Mouse (Mus musculus) left cerebral cortex, postnatal 25 days (tissue): Measurements from ENCODE around the gene Il34. TPM values are rescaled to one million over a fixed set of nuclear protein-coding genes. Genes with fewer than 3 reads are reported as not detected.

Source experiments
- DNase-seq, 2 experiments: peaks; one replicate each; pipeline ENCODE4 v3.0.0; 2022; ENCODE audit warnings: low spot score in 2 of 2, mixed read lengths in 1 of 2
- intact Hi-C: fragments of 180-260 bp; cut with DNase I; formaldehyde crosslinking; loops from one replicate; pipeline ENCODE4 v1.15.1; 2025
- total RNA-seq, 2 experiments: library from RNA; stranded (reverse); gene quantifications; 2 replicates each; pipeline ENCODE4 v1.2.3; 2021

The Il34 gene
- total RNA-seq, 2 experiments from 2014 or later = 110 to 121 TPM

GRCm38 (mm10) chr8:110719898-110720653 is 85.6 kb downstream of the Il34 start:
- no peak for DNase-seq
- intact Hi-C loops = loop anchor here (2.0 kb wide), 1 partner anchor 55 kb away; no protein-coding TSS in a partner anchor

- DNase-seq = no peak
Measured at GRCm38 (mm10) chr8:110718969-110719670, 86.6 kb downstream of the Il34 start.

GRCm38 (mm10) chr8:110718209-110718968 is 87.3 kb downstream of the Il34 start:
- intact Hi-C loops = loop anchor here (2.0 kb wide), 1 partner anchor 54 kb away; no protein-coding TSS in a partner anchor

More at GRCm38 (mm10) chr8:110718969-110719670, 86.6 kb downstream of the Il34 start:
- intact Hi-C loops = loop anchor here (2.0 kb wide), 1 partner anchor 54 kb away; no protein-coding TSS in a partner anchor

GRCm38 (mm10) chr8:110717131-110717530 is 88.6 kb downstream of the Il34 start:
- intact Hi-C loops = no loop called here
- DNase-seq = no peak

More at GRCm38 (mm10) chr8:110718209-110718968, 87.3 kb downstream of the Il34 start:
- no peak for DNase-seq

- intact Hi-C loops = no loop called here
- DNase-seq = peak; percentile 78 to 93
Measured at GRCm38 (mm10) chr8:110716075-110716474, 89.6 kb downstream of the Il34 start.

GRCm38 (mm10) chr8:110714827-110715519 is 90.8 kb downstream of the Il34 start:
- intact Hi-C loops = no loop called here
- DNase-seq = no peak

DNA sequence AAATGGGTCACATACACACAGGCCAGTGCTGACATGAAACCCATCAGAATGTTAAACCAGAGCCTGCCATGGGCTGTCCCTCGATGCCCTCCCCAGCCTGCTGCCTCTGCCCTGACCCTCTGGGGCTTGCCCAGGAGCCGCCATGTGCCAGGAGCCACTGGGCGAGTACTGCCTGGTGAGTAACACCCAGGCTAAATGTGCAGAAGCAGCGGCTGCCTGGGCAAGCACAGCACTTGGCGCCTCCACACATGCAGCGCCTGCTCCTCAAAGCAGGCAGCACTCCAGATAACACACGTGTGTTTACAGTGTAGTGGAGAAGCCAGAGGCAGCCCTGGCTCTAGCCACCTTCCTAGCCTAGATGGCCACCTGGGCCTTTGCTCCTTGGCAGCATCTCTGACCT is 92.7 kb downstream of the Il34 start:
- DNase-seq = peak in 1 of 2 experiments; percentile 69
- intact Hi-C loops = no loop called here

- no peak for DNase-seq
- intact Hi-C loops = no loop called here
Measured at GRCm38 (mm10) chr8:110711271-110711934, 94.3 kb downstream of the Il34 start.

GRCm38 (mm10) chr8:110710593-110710992 is 95.1 kb downstream of the Il34 start:
- no peak for DNase-seq
- intact Hi-C loops = no loop called here

- intact Hi-C loops = no loop called here
- DNase-seq = no peak
Measured at GRCm38 (mm10) chr8:110708429-110708828, 97.3 kb downstream of the Il34 start.

DNA sequence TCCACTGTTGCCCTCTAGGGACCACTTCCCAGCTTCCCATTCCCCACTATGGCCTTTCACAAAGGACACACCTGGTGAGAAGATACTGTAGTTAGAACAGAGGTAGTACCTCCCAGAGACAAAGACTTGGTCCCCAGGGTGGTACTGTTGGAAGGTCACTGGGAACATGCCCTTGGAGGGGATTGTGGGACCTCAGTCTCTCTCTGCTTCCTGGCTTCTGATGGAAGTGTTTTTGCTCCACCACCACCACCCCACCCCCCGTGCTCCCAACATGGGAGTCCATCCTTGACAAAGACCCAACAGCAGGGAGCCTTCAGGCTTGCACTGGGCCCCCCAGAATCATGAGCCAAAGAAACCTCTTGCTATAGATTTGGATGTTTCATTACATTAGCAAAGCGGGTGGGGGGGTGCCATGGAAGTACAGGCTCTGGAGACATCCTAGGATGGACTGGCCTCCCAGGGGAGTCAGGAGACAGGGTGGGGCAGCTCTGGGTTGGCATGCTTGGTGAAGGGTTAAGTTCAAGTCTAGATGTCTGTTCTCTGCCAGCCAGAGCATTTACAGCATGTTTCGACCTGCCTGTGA is 99.3 kb downstream of the Il34 start:
- DNase-seq = no peak
- intact Hi-C loops = no loop called here

GRCm38 (mm10) chr8:110705391-110706287 is 100.1 kb downstream of the Il34 start:
- DNase-seq = peak in 1 of 2 experiments; percentile 70
- intact Hi-C loops = no loop called here

GRCm38 (mm10) chr8:110704103-110704502 is 101.6 kb downstream of the Il34 start:
- no peak for DNase-seq
- intact Hi-C loops = no loop called here

GRCm38 (mm10) chr8:110703460-110704061 is 102.2 kb downstream of the Il34 start:
- DNase-seq = no peak
- intact Hi-C loops = no loop called here

DNA sequence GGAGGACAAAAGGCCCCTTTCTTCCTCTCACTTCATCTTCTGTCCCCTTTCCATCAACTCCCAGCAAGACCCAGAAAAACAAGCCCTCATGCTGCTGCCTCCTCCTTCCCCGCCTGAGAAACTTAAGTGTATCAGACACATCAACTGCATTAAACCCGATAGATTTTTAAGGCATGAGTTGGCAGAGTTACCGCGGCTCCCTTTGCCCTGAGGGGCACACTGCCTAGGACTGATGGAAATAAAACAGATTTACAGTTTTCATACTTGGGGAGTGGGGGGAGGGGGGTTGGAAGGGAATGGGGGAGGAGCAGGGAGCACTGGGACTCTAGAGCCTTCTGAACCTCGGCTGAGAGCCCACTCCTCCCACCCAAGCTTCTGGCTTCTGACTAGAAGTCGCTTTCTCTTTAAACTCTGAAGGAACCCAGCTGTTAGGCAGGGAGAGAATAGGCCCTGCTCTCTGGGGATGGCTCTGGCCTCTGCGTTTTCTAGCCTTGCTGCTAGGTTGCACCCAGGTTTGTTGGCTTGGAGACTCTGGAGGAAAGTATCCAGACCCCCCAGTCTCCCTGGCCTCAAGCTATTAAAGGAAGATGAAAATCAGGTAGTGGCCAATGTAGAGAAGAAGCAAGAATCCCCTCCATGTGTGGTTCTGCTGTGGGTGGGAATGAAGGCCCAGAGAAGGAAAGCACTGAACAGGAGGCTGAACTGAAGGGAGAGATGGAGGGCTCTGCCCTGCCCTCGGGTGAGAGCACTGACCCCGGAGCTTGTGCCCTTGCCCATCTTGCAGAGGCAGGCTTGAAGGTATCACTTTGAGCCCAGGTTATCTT is 102.9 kb downstream of the Il34 start:
- intact Hi-C loops = no loop called here
- no peak for DNase-seq

DNA sequence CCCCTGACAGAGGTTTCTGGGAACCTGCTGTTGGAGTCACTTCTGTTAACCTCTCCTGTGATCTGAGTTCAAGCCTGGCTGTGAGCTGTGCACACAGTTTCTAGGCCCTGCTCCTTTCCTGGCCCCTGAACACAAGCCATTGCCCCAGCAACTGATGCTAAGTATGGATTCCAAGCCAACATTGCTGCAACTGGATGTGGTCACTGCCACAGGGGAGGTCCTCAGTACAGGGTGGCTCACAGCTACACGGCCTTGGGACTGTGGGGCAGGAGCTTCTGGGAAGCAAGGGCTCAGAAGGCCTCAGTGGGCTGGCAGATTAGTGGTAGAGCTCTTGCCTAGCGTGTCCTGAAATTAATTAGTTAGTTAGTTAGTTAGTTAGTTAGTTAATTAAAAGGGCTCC is 105.2 kb downstream of the Il34 start:
- no peak for DNase-seq
- intact Hi-C loops = no loop called here
